Mouse (Mus musculus) macrophage (primary cell): Measurements from ENCODE around the gene Taz. TPM values are rescaled to one million over a fixed set of nuclear protein-coding genes. Genes with fewer than 3 reads are reported as not detected.

Experiments
- H3K27ac ChIP-seq: fragments of 350-480 bp; formaldehyde crosslinking; 2 replicates; pipeline ENCODE4 v1.9.0; 2021
- H3K36me3 ChIP-seq: fragments of 350-480 bp; formaldehyde crosslinking; 2 replicates; pipeline ENCODE4 v1.9.0; 2021; ENCODE audit errors: inconsistent target
- H3K4me3 ChIP-seq: fragments of 350-480 bp; formaldehyde crosslinking; 2 replicates; pipeline ENCODE4 v1.9.0; 2021; ENCODE audit errors: inconsistent target
- H3K79me2 ChIP-seq: fragments of 350-480 bp; formaldehyde crosslinking; 2 replicates; pipeline ENCODE4 v1.9.0; 2021; ENCODE audit errors: inconsistent target
- WGBS: methylation state at CpG from one replicate; pipeline ENCODE4 v1.1.7; 2026; ENCODE audit warnings: inconsistent platforms; ENCODE audit not compliant: missing documents; 5-methylcytosine and 5-hydroxymethylcytosine counted together
- polyA plus RNA-seq: library from polyadenylated mRNA; stranded (reverse); fragments of 250-400 nt; gene quantifications from 3 replicates; pipeline ENCODE4 v1.2.4, GENCODE M21; 2018; ENCODE audit warnings: inconsistent platforms

Gene Taz
- polyA plus RNA-seq, 1 experiment from 2014 or later = 20.9 TPM

GRCm38 (mm10) chrX:74298348-74298747 lies 16.6 kb downstream of the Taz start:
- Histone ChIP-seq H3K79me2 (peaks cover 51% of the 10 kb centered on the region), H3K4me3 (no peak overlapping the region), H3K27ac (no peak overlapping the region), H3K36me3 (no peaks in the 10 kb centered on the region)
- 100% methylated on average over 1 of the region's 1 CpGs for WGBS

GRCm38 (mm10) chrX:74299721-74300120 lies 18.0 kb downstream of the Taz start:
- WGBS = 67% methylated on average over 3 of the region's 3 CpGs
- peak overlapping the region; percentile 65 for H3K27ac ChIP-seq
- no peak overlapping the region for H3K4me3 ChIP-seq
- no peaks in the 10 kb centered on the region for H3K36me3 ChIP-seq
- peaks cover 54% of the 10 kb centered on the region for H3K79me2 ChIP-seq

- WGBS = 24% methylated on average over 31 of the region's 41 CpGs
- H3K36me3 ChIP-seq = peaks cover 9% of the 10 kb centered on the region; the same call in 1 of the 2 replicates
- H3K79me2 ChIP-seq = peaks cover 59% of the 10 kb centered on the region
- H3K27ac ChIP-seq = peak within 1 kb of the TSS; percentile 65
- H3K4me3 ChIP-seq = peak within 1 kb of the TSS; percentile 58
These were observed 23.4 kb downstream of the Taz start, which contains the start of gene Gdi1 for GRCm38 (mm10) chrX:74304867-74305700. Gdi1 (plus strand) TSS chrX:74304998.

- Histone ChIP-seq H3K36me3 (peaks cover 9% of the 10 kb centered on the region; the same call in 1 of the 2 replicates), H3K79me2 (peaks cover 23% of the 10 kb centered on the region), H3K27ac (peak within 1 kb of the TSS; percentile 60), H3K4me3 (peak within 1 kb of the TSS; percentile 51)
- WGBS = 17% methylated on average over 47 of the region's 59 CpGs
These were observed 31.1 kb downstream of the Taz start, which contains the start of gene Fam50a for GRCm38 (mm10) chrX:74312540-74313464. Fam50a (plus strand) TSS chrX:74313033.

- H3K27ac ChIP-seq = peak within 1 kb of the TSS; percentile 32; the same call in 1 of the 2 replicates
- no peaks in the 10 kb centered on the region for H3K36me3 ChIP-seq
- WGBS = 28% methylated on average over 12 of the region's 30 CpGs
- no peaks in the 10 kb centered on the region for H3K79me2 ChIP-seq
- no peak within 1 kb of the TSS for H3K4me3 ChIP-seq
These were observed 47.0 kb downstream of the Taz start, which contains the start of gene Plxna3 for GRCm38 (mm10) chrX:74328725-74329161. Plxna3 (plus strand) TSS chrX:74329066.

- no peak overlapping the region for H3K27ac ChIP-seq
- no peak overlapping the region for H3K4me3 ChIP-seq
- H3K36me3 ChIP-seq = no peaks in the 10 kb centered on the region
- WGBS = 51% methylated on average over 9 of the region's 10 CpGs
- H3K79me2 ChIP-seq = no peaks in the 10 kb centered on the region
These were observed 47.5 kb downstream of the Taz start for GRCm38 (mm10) chrX:74329215-74329671.

GRCm38 (mm10) chrX:74330166-74330930 lies 48.6 kb downstream of the Taz start:
- Histone ChIP-seq H3K27ac (no peak overlapping the region), H3K36me3 (no peaks in the 10 kb centered on the region), H3K79me2 (no peaks in the 10 kb centered on the region), H3K4me3 (no peak overlapping the region)
- WGBS = 93% methylated on average over 2 of the region's 2 CpGs

Other genes starting within 250 kb of the Taz start
- gene Opn1mw, start 154.4 kb upstream of the Taz start, polyA plus RNA-seq = not detected in 3 replicates
- 13.0 to 16.3 TPM (median 15.6 TPM) in 3 replicates for gene Mecp2, start 146.5 kb upstream of the Taz start, polyA plus RNA-seq
- gene Tex28, start 114.1 kb upstream of the Taz start, polyA plus RNA-seq = not detected in 3 replicates
- gene Tktl1, start 104.7 kb upstream of the Taz start, polyA plus RNA-seq = not detected in 3 replicates
- gene Flna, start 32.1 kb upstream of the Taz start, polyA plus RNA-seq = 167 to 435 TPM (median 388 TPM) in 3 replicates
- gene Emd, start 27.2 kb upstream of the Taz start, polyA plus RNA-seq = 35.7 to 94.2 TPM (median 47.2 TPM) in 3 replicates
- 1,104 to 3,117 TPM (median 2,186 TPM) in 3 replicates for gene Rpl10, start 11.1 kb upstream of the Taz start, polyA plus RNA-seq
- 142 to 185 TPM (median 160 TPM) in 3 replicates for gene Dnase1l1, start 425 bp downstream of the Taz start, polyA plus RNA-seq
- 423 to 572 TPM (median 484 TPM) in 3 replicates for gene Atp6ap1, start 15.2 kb downstream of the Taz start, polyA plus RNA-seq
- gene Gdi1, start 23.1 kb downstream of the Taz start, polyA plus RNA-seq = 40.7 to 86.1 TPM (median 74.6 TPM) in 3 replicates
- gene Fam50a, start 31.1 kb downstream of the Taz start, polyA plus RNA-seq = 106 to 278 TPM (median 113 TPM) in 3 replicates
- 1.9 to 2.8 TPM (median 2.2 TPM) in 3 replicates for gene Plxna3, start 47.2 kb downstream of the Taz start, polyA plus RNA-seq
- 25.6 to 62.6 TPM (median 35.9 TPM) in 3 replicates for gene Lage3, start 71.7 kb downstream of the Taz start, polyA plus RNA-seq
- gene Ubl4a, start 91.3 kb downstream of the Taz start, polyA plus RNA-seq = 17.1 to 29.5 TPM (median 25.0 TPM) in 3 replicates
- gene Slc10a3, start 91.4 kb downstream of the Taz start, polyA plus RNA-seq = 25.6 to 29.5 TPM (median 27.5 TPM) in 3 replicates
- gene Fam3a, start 111.4 kb downstream of the Taz start, polyA plus RNA-seq = 24.1 to 37.8 TPM (median 27.4 TPM) in 3 replicates
- 21.1 to 27.6 TPM (median 22.4 TPM) in 3 replicates for gene Ikbkg, start 111.4 kb downstream of the Taz start, polyA plus RNA-seq
- 140 to 235 TPM (median 171 TPM) in 3 replicates for gene G6pdx, start 147.3 kb downstream of the Taz start, polyA plus RNA-seq
- gene Gm6880, start 199.5 kb downstream of the Taz start, polyA plus RNA-seq = not detected in 3 replicates